Mouse (Mus musculus) forebrain, embryonic 16.5 days (tissue): ENCODE measurements at regions not wholly inside any gene's neighbourhood (a gene's known extent, or its start where the extent isn't known, plus 50 kb on each side); places are given as distances from the start of the nearest gene placed in this dataset.

Source experiments
- ATAC-seq: fragments of 200-750 bp; cut with Nextera tagmentation; 2 replicates; pipeline ENCODE4 v1.8.0; 2017; ENCODE audit warnings: mild to moderate bottlenecking, moderate library complexity
- H3K27ac ChIP-seq: fragments of 300-500 bp; sonication (generic); 2 replicates; pipeline ENCODE4 v1.5.1; 2014; ENCODE audit warnings: low read length, control low read depth
- H3K27me3 ChIP-seq: fragments of 300-500 bp; sonication (generic); replicated peaks from 2 replicates; pipeline ENCODE4 v1.6.1; 2014; ENCODE audit warnings: low read length; ENCODE audit not compliant: control insufficient read depth, insufficient read depth
- H3K36me3 ChIP-seq: fragments of 300-500 bp; sonication (generic); 2 replicates; pipeline ENCODE4 v1.6.1; 2014; ENCODE audit not compliant: control insufficient read depth, insufficient read depth
- H3K4me1 ChIP-seq: fragments of 300-500 bp; sonication (generic); replicated peaks from 2 replicates; pipeline ENCODE4 v1.6.1; 2014; ENCODE audit warnings: low read length; ENCODE audit not compliant: control insufficient read depth, insufficient read depth
- H3K4me2 ChIP-seq: fragments of 300-500 bp; sonication (generic); 2 replicates; pipeline ENCODE4 v1.6.1; 2014; ENCODE audit warnings: mild to moderate bottlenecking, low read length, control low read depth
- H3K4me3 ChIP-seq: fragments of 300-500 bp; sonication (generic); replicated peaks from 2 replicates; pipeline ENCODE4 v1.5.1; 2014; ENCODE audit warnings: mild to moderate bottlenecking, low read length, control low read depth
- H3K9ac ChIP-seq: fragments of 300-500 bp; sonication (generic); replicated peaks from 2 replicates; pipeline ENCODE4 v1.6.1; 2014; ENCODE audit warnings: low read depth, low read length, control low read depth
- H3K9me3 ChIP-seq: fragments of 300-500 bp; sonication (generic); 2 replicates; pipeline ENCODE4 v1.6.1; 2016; ENCODE audit warnings: low read length; ENCODE audit not compliant: control insufficient read depth
- WGBS: fragments of 180-500 bp; shearing (Covaris S2); extraction: QIAGEN DNeasy Blood & Tissue Kit; methylation state at CpG from one replicate; pipeline ENCODE4 v1.1.7; 2014; 5-methylcytosine and 5-hydroxymethylcytosine counted together

GRCm38 (mm10) chr11:91524019-91524418 is 53.3 kb downstream of the Kif2b start:
- Histone ChIP-seq H3K4me2 (no peak overlapping the region), H3K36me3 (no peaks in the 10 kb centered on the region), H3K4me1 (no peaks in the 10 kb centered on the region), H3K27me3 (no peaks in the 10 kb centered on the region), H3K27ac (no peak overlapping the region), H3K9me3 (no peaks in the 10 kb centered on the region), H3K4me3 (no peak overlapping the region), H3K9ac (no peak overlapping the region)
- WGBS = 86% methylated on average over 4 of the region's 4 CpGs
- no peak for ATAC-seq

- 86% methylated on average over 2 of the region's 2 CpGs for WGBS
- no peak for ATAC-seq
These were observed 98.1 kb downstream of the Kif2b start for GRCm38 (mm10) chr11:91479236-91479635.

DNA sequence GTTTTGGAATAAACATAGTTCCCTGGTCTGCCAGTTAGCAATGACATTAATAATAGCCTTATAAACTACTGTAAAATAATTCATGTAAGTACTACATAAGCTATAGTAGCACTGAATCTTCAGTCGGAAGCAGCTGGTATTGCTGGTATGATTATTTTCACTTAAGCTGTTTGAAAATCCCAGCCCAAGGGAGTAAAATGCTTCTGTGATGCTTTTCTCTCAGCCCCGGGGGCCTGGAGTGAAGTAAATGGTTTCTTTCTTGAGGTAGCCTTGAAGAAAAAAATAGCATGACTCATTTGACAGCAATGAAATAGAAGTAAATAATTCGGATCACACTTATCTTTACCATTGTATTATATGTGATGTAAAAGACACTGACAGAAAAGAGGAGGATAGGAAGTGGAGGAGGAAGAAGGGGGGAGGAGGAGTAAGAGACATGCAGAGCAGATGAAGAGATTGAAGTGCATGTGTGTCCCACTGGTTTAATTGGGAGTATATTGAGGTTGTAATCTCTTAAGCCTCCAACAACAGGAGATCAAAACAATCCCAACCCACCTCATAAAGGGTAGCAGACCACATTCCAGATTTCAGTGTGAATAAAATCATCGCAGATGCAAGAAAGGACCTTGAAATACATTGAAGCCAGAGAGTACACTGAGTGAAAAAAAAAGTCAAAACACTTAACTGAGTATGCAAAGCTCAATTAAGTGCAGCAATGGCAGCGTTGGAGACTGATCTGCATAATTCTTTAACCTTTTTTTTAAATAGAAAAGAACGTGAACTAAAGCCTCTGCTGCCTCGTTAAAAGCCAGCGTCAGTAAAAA is 113.6 kb downstream of the Kif2b start:
- Histone ChIP-seq H3K27ac (no peak overlapping the region), H3K4me3 (no peak overlapping the region), H3K36me3 (no peaks in the 10 kb centered on the region), H3K4me2 (no peak overlapping the region; the same call in 1 of the 2 replicates), H3K9me3 (no peaks in the 10 kb centered on the region), H3K4me1 (no peaks in the 10 kb centered on the region; the same call in 1 of the 2 replicates), H3K9ac (no peak overlapping the region), H3K27me3 (no peaks in the 10 kb centered on the region)
- peak; percentile 23; the same call in 1 of the 2 replicates for ATAC-seq
- 5% methylated on average over 8 of the region's 8 CpGs for WGBS

More at GRCm38 (mm10) chr11:91479236-91479635, 98.1 kb downstream of the Kif2b start:
- Histone ChIP-seq H3K27me3 (no peaks in the 10 kb centered on the region), H3K9me3 (no peaks in the 10 kb centered on the region), H3K4me3 (no peak overlapping the region), H3K4me1 (no peaks in the 10 kb centered on the region), H3K9ac (no peak overlapping the region), H3K4me2 (no peak overlapping the region), H3K27ac (no peak overlapping the region), H3K36me3 (no peaks in the 10 kb centered on the region)

DNA sequence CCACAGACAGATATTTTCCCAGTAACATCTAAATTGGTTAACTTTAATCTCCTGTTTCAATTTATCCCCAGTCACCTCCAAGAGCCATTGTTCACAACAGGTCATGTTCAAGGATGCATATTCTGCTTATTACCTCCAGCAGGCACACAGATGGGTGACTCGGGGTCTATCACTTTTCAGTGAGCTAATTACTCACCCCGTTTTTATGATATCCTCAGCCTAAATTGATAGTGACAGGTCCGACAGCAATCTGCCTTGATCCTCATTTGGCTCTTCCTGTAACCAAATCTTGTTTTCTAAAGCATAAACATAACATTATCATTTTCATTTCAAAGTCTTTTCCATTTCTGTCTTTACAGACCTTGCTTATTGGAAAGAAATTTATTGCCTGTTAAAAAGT is 115.4 kb downstream of the Kif2b start:
- H3K9ac ChIP-seq = no peak overlapping the region
- no peak overlapping the region for H3K27ac ChIP-seq
- H3K4me3 ChIP-seq = no peak overlapping the region
- no peaks in the 10 kb centered on the region for H3K36me3 ChIP-seq
- H3K4me2 ChIP-seq = no peak overlapping the region
- no peaks in the 10 kb centered on the region; the same call in 1 of the 2 replicates for H3K4me1 ChIP-seq
- H3K27me3 ChIP-seq = no peaks in the 10 kb centered on the region
- WGBS = 41% methylated on average over 3 of the region's 3 CpGs
- ATAC-seq = no peak
- no peaks in the 10 kb centered on the region for H3K9me3 ChIP-seq

DNA sequence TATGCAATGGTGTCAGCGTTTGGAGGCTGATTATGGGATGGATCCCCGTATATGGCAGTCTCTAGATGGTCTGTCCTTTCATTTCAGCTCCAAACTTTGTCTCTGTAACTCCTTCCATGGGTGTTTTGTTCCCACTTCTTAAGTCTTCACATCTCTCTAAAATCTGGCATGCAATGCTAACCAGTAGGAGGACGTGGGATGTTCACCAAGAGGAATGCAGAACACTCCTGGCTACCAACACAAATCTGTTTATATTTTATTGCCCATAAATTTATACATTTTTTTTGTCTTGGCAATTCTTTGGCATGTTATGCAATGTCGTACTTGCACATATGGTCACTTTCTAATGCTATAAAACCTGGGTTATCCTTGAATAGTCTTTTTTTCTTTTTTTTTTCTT is 135.0 kb downstream of the Kif2b start:
- Histone ChIP-seq H3K4me3 (no peak overlapping the region), H3K27me3 (no peaks in the 10 kb centered on the region), H3K4me2 (no peak overlapping the region), H3K36me3 (no peaks in the 10 kb centered on the region), H3K4me1 (no peaks in the 10 kb centered on the region), H3K9ac (no peak overlapping the region), H3K27ac (no peak overlapping the region), H3K9me3 (no peaks in the 10 kb centered on the region)
- no peak for ATAC-seq
- whole genome bisulfite sequencing = 84% methylated on average over 4 of the region's 4 CpGs

- Histone ChIP-seq H3K36me3 (no peaks in the 10 kb centered on the region), H3K27me3 (no peaks in the 10 kb centered on the region), H3K4me3 (no peak overlapping the region), H3K9me3 (no peaks in the 10 kb centered on the region), H3K4me2 (no peak overlapping the region), H3K4me1 (no peaks in the 10 kb centered on the region), H3K27ac (no peak overlapping the region), H3K9ac (no peak overlapping the region)
- ATAC-seq = no peak
- WGBS = 86% methylated on average over 5 of the region's 5 CpGs
These were observed 145.2 kb downstream of the Kif2b start for GRCm38 (mm10) chr11:91432195-91432594.

DNA sequence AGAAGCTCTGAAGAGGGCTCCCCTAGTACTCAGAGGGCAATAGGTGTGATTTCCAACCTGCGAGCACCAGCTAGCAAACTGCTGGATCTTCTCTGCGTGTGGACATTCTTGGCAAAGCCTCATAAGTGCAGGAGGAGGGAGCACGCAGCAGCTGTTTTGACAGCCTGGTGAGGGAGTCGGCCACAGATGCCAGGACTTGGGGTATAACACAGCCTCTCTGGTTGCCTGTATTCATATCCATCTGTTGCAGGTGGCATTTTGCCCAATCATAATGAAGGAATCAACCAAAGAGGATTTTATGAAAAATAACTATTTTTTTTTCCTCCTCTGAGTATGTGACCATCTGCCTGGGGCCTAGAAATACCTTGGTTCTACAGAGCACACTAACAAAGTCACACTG is 150.6 kb downstream of the Kif2b start:
- WGBS = 40% methylated on average over 4 of the region's 4 CpGs
- Histone ChIP-seq H3K4me1 (no peaks in the 10 kb centered on the region; the same call in 1 of the 2 replicates), H3K4me2 (no peak overlapping the region), H3K27me3 (no peaks in the 10 kb centered on the region), H3K9me3 (no peaks in the 10 kb centered on the region), H3K36me3 (no peaks in the 10 kb centered on the region), H3K27ac (no peak overlapping the region), H3K9ac (no peak overlapping the region), H3K4me3 (no peak overlapping the region)
- ATAC-seq = peak; percentile 94

DNA sequence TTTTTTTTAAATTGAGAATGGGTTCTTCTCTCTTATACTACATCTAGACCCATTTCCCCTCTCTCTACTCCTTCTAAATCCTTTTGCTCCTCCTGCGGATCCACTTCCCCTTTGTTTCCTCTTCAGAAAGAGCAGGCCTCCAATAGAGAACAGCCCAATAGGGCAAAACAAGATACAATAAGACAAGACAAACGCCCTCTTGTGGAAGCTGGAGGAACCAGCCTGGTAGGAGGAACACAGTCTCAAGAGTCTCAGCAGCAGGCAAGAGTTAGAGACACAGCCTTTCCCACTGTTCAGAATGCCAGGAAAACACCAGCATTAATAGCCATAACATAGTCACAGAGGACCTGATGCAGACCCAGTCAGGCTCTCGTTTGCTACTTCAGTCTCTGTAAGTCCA is 190.2 kb downstream of the Kif2b start:
- Histone ChIP-seq H3K4me1 (no peaks in the 10 kb centered on the region), H3K9me3 (no peaks in the 10 kb centered on the region), H3K27ac (no peak overlapping the region), H3K9ac (no peak overlapping the region), H3K4me2 (no peak overlapping the region), H3K36me3 (no peaks in the 10 kb centered on the region), H3K4me3 (no peak overlapping the region), H3K27me3 (no peaks in the 10 kb centered on the region)
- 53% methylated on average over 3 of the region's 3 CpGs for WGBS
- ATAC-seq = no peak

GRCm38 (mm10) chr11:91357029-91357428 is 220.3 kb downstream of the Kif2b start:
- WGBS = 19% methylated on average over 4 of the region's 4 CpGs
- H3K36me3 ChIP-seq = no peaks in the 10 kb centered on the region
- H3K9me3 ChIP-seq = no peaks in the 10 kb centered on the region
- H3K27ac ChIP-seq = no peak overlapping the region
- no peaks in the 10 kb centered on the region for H3K27me3 ChIP-seq
- no peak overlapping the region for H3K4me3 ChIP-seq
- no peak for ATAC-seq
- H3K4me1 ChIP-seq = no peaks in the 10 kb centered on the region
- H3K9ac ChIP-seq = no peak overlapping the region
- no peak overlapping the region for H3K4me2 ChIP-seq
